Mouse (Mus musculus): Measurements from ENCODE around the gene Parp16.
A peak's percentile ranks its signal among the peaks of the same experiment; 100 is the strongest.
"Not testable (repeated sequence)": the region's sequence is repeated elsewhere in the genome, so short reads cannot be mapped to it uniquely, and the experiment has no call there.

Gene Parp16

DNA sequence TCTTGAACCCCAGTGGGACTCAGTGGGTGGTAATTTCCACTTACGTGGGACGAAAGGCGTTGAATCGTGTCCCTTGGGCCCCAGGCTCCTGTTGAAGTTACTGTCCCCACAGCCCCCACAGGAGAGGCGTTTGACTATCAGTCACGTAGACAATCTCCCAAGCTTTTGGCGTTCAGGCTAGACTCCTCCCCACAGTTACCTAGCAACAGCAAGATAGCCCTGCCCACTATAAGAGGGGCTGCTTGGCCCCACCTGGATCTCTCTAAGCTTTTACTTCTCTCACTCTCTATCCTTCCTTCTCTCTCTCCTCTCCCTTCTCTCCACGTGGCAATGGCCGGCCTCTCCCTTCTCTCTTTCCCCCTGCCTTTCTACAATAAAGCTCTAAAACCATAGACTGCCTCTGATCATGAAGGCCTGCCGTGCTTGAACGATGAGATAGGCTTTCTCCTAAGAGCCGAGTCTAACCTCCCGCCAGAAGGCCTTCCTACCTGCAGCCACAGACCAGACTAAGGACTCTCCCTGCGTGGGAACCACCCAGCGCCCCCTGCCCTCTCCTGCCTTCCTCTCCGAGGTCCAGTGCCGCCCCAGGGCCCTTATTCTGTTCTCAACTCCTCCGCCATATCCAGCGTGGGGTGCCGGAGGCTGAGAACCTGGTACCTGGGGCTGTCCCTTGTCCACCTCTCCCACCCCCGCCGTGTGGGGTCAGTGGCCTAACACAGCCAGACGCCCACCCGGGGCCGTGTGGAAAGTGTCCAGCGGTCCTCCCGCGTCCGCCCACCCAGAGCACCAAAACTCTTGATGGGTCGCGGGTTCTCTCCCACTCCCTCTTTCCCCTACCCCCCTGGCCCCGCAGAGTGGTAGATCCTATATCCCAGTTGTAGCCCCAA lies 13.4 kb downstream of the Parp16 start:
- DNase-seq (ENCODE audit: low spot score) = no peak

GRCm38 (mm10) chr9:65211598-65211997 lies 16.4 kb downstream of the Parp16 start:
- no peak for DNase-seq (ENCODE audit: low spot score)

GRCm38 (mm10) chr9:65214425-65214777 lies 19.2 kb downstream of the Parp16 start:
- DNase-seq (ENCODE audit: low spot score) = no peak

DNA sequence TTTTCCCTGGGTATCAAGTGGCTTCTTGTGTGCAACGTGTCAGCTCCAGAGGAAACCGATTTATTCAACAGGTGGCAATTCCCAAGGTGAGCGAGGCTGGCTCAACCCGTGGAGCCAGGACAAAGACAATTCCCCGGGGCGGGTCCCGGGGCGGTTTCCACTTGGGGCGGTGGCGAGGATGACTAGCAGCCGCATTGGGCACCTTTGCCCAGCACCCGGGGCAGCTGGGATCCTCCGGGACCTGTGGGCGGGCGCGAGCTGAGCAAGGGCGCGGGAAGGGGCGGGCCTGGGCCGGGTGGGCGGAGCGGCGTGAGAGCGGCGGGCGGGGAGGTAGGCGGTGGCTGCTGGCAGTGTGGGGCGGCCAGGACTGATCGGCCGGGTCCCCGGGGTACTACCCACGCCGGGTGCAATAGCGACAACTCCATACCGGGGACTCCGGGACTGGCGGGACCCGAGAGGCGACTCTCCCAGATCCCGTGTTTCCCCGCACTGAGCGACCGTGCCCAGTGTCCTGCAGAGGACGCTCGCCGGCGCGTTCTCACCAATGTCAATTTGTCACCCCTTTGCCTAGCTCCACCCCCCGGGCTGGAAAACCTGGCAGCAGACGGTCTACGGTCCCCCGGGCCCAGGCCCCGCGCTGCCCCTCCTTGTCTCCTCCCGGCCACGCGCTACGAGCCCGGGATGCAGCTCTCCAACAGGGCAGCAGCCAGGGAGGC lies 19.8 kb downstream of the Parp16 start:
- DNase-seq (ENCODE audit: low spot score) = peak; percentile 68

GRCm38 (mm10) chr9:65215494-65216126 lies 20.5 kb downstream of the Parp16 start:
- peak; percentile 35 for DNase-seq (ENCODE audit: low spot score)

DNA sequence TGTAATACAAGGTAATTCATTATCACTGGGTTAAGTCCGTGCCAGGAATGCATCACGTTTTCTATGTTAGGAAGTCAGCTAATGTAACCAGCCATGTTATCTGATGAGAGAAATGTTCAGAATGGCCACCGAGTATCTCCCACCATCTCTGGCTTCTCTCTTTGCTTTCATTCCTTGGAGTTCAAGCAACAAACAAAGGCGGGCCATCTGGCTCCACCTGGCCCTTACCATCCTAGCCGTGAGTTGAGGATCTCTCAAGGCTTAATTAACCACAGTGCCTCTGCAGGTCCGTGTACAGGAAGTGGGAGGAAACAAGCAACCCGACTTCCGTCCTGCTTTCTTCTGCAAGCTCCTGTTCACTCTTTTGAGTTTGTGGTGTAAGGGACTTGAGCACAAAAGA lies 21.8 kb downstream of the Parp16 start:
- no peak for DNase-seq (ENCODE audit: low spot score)

DNA sequence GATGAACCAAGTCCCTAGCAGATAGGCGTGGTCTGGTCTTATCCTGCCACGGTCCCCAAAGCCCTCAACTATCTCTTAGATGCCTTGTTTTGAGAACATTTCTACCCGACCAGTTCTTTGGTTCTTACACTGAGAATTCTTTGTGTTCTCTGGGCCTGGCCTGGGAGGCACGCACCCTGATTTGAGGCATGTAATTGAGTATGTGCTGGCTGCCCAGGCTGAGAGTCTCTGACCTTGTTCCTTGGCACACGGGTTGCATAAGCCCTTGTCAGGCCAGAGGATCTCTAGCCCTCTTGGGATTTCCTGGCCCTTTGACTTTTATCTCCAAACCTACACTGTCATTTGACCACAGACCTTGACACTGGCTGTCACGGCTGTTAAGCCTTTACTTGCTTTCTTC lies 22.5 kb downstream of the Parp16 start:
- peak; percentile 74 for DNase-seq (ENCODE audit: low spot score)

GRCm38 (mm10) chr9:65218916-65219315 lies 23.8 kb downstream of the Parp16 start:
- no peak for DNase-seq (ENCODE audit: low spot score)

DNA sequence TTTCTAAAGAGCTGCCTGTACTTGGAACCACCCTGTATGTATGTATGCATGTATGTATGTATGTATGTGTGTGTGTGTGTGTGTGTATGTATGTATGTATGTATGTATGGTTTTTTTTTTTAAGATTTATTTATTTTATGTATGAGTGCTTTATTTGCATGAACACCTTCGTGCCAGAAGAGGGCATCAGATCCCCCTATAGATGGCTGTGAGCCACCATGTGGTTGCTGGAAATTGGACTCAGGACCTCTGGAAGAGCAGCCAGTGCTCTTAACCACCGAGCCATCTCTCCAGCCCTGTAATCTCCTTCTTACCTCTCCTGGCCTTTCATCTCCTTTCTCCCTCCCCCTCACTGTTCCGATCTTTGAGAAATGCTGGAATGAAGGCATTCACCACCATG lies 25.2 kb downstream of the Parp16 start:
- not testable (repeated sequence) for DNase-seq (ENCODE audit: low spot score)

GRCm38 (mm10) chr9:65223927-65224326 lies 28.8 kb downstream of the Parp16 start:
- DNase-seq (ENCODE audit: low spot score) = no peak

DNA sequence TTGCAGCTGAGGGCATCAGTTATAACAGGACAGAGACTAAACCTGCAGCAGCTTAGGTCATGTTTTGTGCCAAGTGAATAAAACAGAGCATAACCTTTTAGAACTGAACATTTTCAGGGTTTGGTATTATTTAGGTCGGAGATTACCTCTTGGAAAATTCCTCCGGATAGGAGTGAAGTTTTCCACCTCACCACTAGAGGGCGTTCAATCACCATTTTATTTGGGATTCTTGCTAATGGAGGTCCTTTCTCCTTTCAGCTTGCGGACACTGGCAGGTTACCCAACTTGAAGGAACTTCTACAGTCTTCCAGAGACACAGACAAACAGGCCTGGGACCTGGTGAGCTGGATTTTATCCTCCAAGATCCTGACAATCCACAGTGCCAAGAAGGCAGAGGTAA lies 30.6 kb downstream of the Parp16 start:
- no peak for DNase-seq (ENCODE audit: low spot score)

DNA sequence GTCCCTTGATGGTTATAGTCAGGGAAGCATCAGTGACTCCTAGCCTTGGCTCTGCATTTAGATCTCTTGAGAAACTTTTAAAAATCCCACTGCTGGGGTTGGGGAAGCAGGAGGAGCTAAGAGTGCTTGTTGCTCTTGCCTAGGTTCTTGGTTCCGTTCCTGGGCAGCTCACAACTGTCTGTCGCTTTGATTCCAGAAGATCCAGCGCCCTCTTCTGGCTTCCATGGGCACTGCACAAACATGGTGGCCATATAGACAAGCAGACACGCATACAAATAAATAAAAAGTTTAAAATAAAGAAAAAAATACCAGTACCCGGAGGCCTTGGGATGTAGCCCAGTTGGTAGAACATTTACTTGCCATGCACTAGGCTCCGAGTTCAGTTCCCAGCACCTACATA lies 35.1 kb downstream of the Parp16 start:
- DNase-seq (ENCODE audit: low spot score) = no peak

- DNase-seq (ENCODE audit: low spot score) = no peak
Observed at GRCm38 (mm10) chr9:65231284-65231683, 36.1 kb downstream of the Parp16 start.

DNA sequence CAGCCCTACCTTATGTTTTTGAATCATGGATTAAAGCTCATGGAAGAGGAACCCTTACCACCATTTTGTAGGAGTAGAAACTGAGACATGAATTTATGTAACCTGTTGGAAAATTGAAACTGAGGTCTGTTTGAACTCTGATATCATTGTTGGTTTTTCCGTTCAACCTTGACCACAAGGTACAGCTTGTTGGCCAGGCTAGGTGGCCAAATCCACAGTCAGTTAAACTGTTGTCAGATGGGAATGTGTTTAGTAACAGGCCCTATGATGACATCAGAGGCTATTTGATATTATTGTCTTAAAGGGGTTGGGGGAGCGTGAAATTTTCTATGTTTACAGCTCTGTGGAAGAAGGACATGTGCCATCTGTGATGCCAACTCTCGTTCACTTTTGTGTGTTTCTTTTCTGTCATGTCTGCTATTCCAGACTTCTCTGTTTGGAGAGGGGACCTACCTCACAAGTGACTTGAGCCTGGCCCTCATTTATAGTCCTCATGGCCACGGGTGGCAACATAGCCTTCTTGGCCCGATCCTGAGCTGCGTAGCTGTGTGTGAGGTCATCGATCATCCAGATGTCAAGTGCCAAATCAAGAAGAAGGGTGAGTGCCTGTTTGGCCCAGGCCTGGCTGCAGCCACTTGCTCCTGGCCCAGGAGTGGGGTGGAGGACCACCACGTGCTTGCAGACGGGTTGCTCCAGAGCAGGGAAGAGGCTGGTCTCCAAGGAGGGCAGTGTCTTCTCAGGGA lies 38.3 kb downstream of the Parp16 start:
- no peak for DNase-seq (ENCODE audit: low spot score)

DNA sequence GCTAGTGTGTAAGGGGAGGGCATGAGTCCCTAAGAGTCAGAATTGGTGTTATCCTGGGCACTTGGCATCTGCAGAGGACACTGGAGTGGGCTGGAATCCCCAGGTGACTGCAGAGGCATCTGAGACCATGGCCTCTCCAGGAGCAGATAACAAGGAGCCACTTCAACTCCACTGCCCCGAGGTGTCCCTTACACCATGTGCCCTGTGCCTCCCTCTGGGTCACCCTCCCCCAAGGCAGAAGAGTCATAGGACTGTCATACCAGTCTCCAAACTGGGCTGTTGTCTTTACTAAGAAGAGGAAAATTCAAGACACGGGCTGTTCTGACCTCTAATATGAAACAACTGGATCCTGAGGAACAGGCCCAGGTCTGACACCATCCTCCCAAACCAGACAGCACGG lies 39.6 kb downstream of the Parp16 start:
- DNase-seq (ENCODE audit: low spot score) = no peak

DNA sequence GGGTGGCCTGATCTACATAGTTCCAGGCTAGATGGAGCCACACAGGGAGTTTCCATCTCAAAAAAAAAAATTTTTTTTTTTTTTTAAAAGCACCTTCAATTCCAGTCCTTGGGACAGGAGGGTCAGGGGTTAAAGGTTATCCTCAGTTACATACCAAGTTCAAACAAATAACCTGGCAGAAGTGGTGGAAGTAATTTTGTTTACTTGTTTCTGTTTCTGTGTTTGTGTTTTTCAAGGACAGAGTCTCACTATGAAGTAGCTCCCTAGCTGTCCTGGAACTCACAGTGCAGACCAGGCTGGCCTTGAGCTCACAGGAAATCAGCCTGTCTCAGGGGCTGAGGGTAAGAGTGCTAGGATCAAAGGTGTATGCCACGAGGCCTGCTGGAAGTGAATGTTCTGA lies 40.4 kb downstream of the Parp16 start:
- DNase-seq (ENCODE audit: low spot score) = no peak

GRCm38 (mm10) chr9:65237616-65238015 lies 42.5 kb downstream of the Parp16 start:
- DNase-seq (ENCODE audit: low spot score) = no peak

DNA sequence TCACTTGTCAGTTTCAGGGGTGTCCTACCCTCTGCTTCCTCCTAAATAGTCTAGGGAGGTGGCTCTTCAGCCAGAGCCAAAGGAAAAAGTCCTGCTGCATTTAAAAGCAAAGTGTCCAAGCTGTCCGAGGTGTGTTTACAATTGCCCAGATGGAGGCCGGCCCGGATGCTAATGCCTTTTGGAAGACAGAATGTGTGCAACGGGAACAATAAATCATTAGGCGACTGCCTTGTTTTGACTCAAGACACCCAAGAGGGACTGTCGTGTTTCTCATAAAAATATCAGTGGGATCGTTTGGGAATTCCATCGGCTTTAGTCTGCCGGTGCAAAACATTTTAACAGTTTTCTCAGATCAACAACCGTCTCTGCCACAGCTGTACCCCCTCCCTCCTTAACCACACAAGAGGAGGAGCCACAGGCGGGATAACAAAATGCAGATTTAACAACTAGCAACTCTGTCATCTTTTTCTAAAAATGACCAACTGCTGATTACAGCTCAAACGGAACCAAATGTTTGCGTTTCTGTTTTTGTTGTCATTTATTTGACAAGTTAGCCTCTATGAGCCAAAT lies 43.1 kb downstream of the Parp16 start:
- no peak for DNase-seq (ENCODE audit: low spot score)

DNA sequence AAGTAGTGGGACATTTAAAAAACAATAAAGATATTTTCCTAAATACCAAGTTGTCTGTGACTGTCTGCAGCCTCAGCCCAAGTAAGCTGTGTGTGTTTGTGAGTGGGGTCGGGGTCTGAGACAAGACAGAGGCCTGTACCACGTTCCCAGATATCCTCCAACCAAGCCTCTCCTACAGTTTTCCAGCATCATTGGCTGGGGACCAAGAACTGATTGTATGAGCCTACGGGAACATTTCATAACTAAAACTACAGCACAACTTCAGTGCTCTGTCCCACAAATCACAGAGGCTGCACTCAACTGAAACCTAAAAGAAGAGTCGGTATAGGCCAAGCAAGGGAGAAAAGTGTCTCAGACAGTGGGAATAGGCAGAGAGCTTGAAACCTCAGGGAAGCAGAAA lies 44.0 kb downstream of the Parp16 start:
- no peak for DNase-seq (ENCODE audit: low spot score)

- DNase-seq (ENCODE audit: low spot score) = no peak
Observed at GRCm38 (mm10) chr9:65239731-65240130, 44.6 kb downstream of the Parp16 start.

DNA sequence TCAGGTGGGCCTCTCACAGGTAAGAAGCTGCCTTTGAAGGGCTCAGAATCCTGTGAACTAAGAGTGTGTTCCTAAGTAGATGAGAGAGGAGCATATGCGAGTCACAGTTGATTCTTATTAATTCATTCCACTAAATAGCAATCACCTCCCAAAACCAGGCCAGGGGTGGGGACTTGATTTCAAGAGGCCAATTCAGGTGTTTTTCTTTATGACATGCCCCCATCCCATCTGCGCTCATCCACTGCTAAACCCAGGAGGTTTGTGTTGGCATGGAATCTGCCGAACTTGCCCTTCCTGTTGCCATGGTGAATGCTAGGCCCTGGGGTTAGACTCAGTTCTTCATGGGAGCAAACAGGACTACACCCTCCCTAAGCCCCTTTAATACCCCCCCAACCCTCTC lies 45.4 kb downstream of the Parp16 start:
- no peak for DNase-seq (ENCODE audit: low spot score)

GRCm38 (mm10) chr9:65241973-65242372 lies 46.8 kb downstream of the Parp16 start:
- DNase-seq (ENCODE audit: low spot score) = no peak

Data from adipocyte (in vitro differentiated cells).